Mouse (Mus musculus) G1E (cell line): Measurements from ENCODE around the gene Tnfrsf8. TPM values are rescaled to one million over a fixed set of nuclear protein-coding genes. Genes with fewer than 3 reads are reported as not detected.

ENCODE experiments used
- ATAC-seq: 2 replicates; pipeline ENCODE4 v1.8.0; 2016; ENCODE audit warnings: mild to moderate bottlenecking; ENCODE audit not compliant: insufficient number of reproducible peaks, poor library complexity, low FRiP score, severe bottlenecking; ENCODE audit errors: extremely low read depth
- DNase-seq: peaks from one replicate; pipeline ENCODE4 v3.0.0; 2012; ENCODE audit warnings: low spot score
- H3K27me3 ChIP-seq: 2 replicates; pipeline ENCODE4 v1.6.1; 2012; ENCODE audit warnings: mild to moderate bottlenecking, low read length, inconsistent platforms; ENCODE audit not compliant: insufficient read depth
- H3K36me3 ChIP-seq: replicated peaks from 2 replicates; pipeline ENCODE3; 2012; ENCODE audit warnings: mild to moderate bottlenecking, inconsistent platforms
- H3K4me1 ChIP-seq: 2 replicates; pipeline ENCODE4 v1.6.1; 2012; ENCODE audit warnings: low read depth, low read length, inconsistent platforms, mixed read lengths; ENCODE audit not compliant: insufficient read depth
- H3K4me3 ChIP-seq: 2 replicates; pipeline ENCODE4 v1.5.1; 2012; ENCODE audit warnings: low read depth, mild to moderate bottlenecking, inconsistent platforms, low read length, moderate library complexity, mixed read lengths
- H3K9me3 ChIP-seq: replicated peaks from 2 replicates; pipeline ENCODE4 v1.6.1; 2012; ENCODE audit warnings: inconsistent platforms
- CTCF ChIP-seq: IDR thresholded peaks from 2 replicates; pipeline ENCODE4 v1.5.1; 2012; ENCODE audit warnings: low read depth, low read length, inconsistent platforms, mixed read lengths
- GATA1 ChIP-seq: IDR thresholded peaks from 2 replicates; pipeline ENCODE4 v1.6.1; 2012; ENCODE audit warnings: borderline replicate concordance, low read length, inconsistent platforms, mixed read lengths
- GATA2 ChIP-seq: IDR thresholded peaks from 2 replicates; pipeline ENCODE4 v1.6.1; 2012; ENCODE audit warnings: low read depth, low read length, inconsistent platforms, borderline replicate concordance
- POLR2AphosphoS5 ChIP-seq: IDR thresholded peaks from 2 replicates; pipeline ENCODE4 v1.6.1; 2012; ENCODE audit warnings: low read depth, low read length, inconsistent platforms; ENCODE audit not compliant: insufficient replicate concordance
- TAL1 ChIP-seq: conservative IDR thresholded peaks from 2 replicates; pipeline ENCODE4 v1.6.1; 2012; ENCODE audit warnings: low read depth, low read length, inconsistent platforms, mixed read lengths
- polyA plus RNA-seq: library from polyadenylated mRNA; stranded (reverse); fragments of >175 nt; gene quantifications from 2 replicates; pipeline ENCODE4 v1.2.3, GENCODE M21; 2012
- total RNA-seq, 2 experiments: library from RNA; stranded (forward) in 1 of 2; stranded (reverse) in 1 of 2; fragments of 200-1000 nt in 1 of 2; fragments of >200 nt in 1 of 2; fragmentation: Nextera tagmentation in 1 of 2; gene quantifications; 2 replicates each; pipeline ENCODE4 v1.2.3; 2014 to 2017

The Tnfrsf8 gene
- total and polyA plus RNA-seq, 3 experiments = 0.16 TPM; not detected in 2

- no peak for TF ChIP-seq CTCF
- TF ChIP-seq POLR2AphosphoS5 = no peak
- no peak for TF ChIP-seq TAL1
- no peak for TF ChIP-seq GATA1
- TF ChIP-seq GATA2 = no peak
- no peaks in the 10 kb centered on the region for H3K36me3 ChIP-seq
- DNase-seq (no peak), ATAC-seq (no peak)
- H3K4me1 ChIP-seq = no peaks in the 10 kb centered on the region
- no peaks in the 10 kb centered on the region for H3K27me3 ChIP-seq
- peaks cover 35% of the 10 kb centered on the region for H3K9me3 ChIP-seq
- H3K4me3 ChIP-seq = no peak overlapping the region
These were observed 7.2 kb upstream of the Tnfrsf8 start for GRCm38 (mm10) chr4:145322211-145322610.

GRCm38 (mm10) chr4:145320624-145321023 lies 5.7 kb upstream of the Tnfrsf8 start:
- no peaks in the 10 kb centered on the region for H3K27me3 ChIP-seq
- TF ChIP-seq POLR2AphosphoS5 = no peak
- TF ChIP-seq CTCF = no peak
- no peak for TF ChIP-seq GATA2
- no peak for TF ChIP-seq TAL1
- TF ChIP-seq GATA1 = no peak
- H3K4me1 ChIP-seq = no peaks in the 10 kb centered on the region
- H3K36me3 ChIP-seq = no peaks in the 10 kb centered on the region
- peaks cover 44% of the 10 kb centered on the region for H3K9me3 ChIP-seq
- no peak for ATAC-seq
- H3K4me3 ChIP-seq = no peak overlapping the region
- DNase-seq = no peak

- TF ChIP-seq GATA2 (no peak), TAL1 (no peak), POLR2AphosphoS5 (no peak), CTCF (no peak), GATA1 (no peak)
- no peak overlapping the region for H3K4me3 ChIP-seq
- no peaks in the 10 kb centered on the region for H3K36me3 ChIP-seq
- H3K9me3 ChIP-seq = peaks cover 55% of the 10 kb centered on the region
- H3K27me3 ChIP-seq = no peaks in the 10 kb centered on the region
- ATAC-seq (no peak), DNase-seq (no peak)
- no peaks in the 10 kb centered on the region for H3K4me1 ChIP-seq
These were observed 4.6 kb upstream of the Tnfrsf8 start for GRCm38 (mm10) chr4:145319274-145320226.

GRCm38 (mm10) chr4:145316708-145317107 lies 1.7 kb upstream of the Tnfrsf8 start:
- Histone ChIP-seq H3K27me3 (no peaks in the 10 kb centered on the region), H3K4me3 (no peak overlapping the region), H3K36me3 (no peaks in the 10 kb centered on the region), H3K9me3 (peaks cover 57% of the 10 kb centered on the region), H3K4me1 (no peaks in the 10 kb centered on the region)
- TF ChIP-seq CTCF = no peak
- TF ChIP-seq GATA1 = no peak
- no peak for TF ChIP-seq TAL1
- no peak for TF ChIP-seq POLR2AphosphoS5
- TF ChIP-seq GATA2 = no peak
- no peak for ATAC-seq
- DNase-seq = no peak

GRCm38 (mm10) chr4:145313966-145314365 lies 998 bp downstream of the Tnfrsf8 start:
- DNase-seq (no peak), ATAC-seq (no peak)
- TF ChIP-seq CTCF (no peak), TAL1 (no peak), GATA1 (no peak), GATA2 (no peak), POLR2AphosphoS5 (no peak)
- Histone ChIP-seq H3K9me3 (peaks cover 49% of the 10 kb centered on the region), H3K4me3 (no peak overlapping the region), H3K4me1 (no peaks in the 10 kb centered on the region), H3K27me3 (no peaks in the 10 kb centered on the region), H3K36me3 (no peaks in the 10 kb centered on the region)

GRCm38 (mm10) chr4:145313256-145313655 lies 1.7 kb downstream of the Tnfrsf8 start:
- H3K36me3 ChIP-seq = no peaks in the 10 kb centered on the region
- TF ChIP-seq GATA2 (no peak), POLR2AphosphoS5 (no peak), CTCF (no peak), TAL1 (no peak), GATA1 (no peak)
- H3K27me3 ChIP-seq = no peaks in the 10 kb centered on the region
- DNase-seq (no peak), ATAC-seq (no peak)
- H3K4me1 ChIP-seq = no peaks in the 10 kb centered on the region
- H3K4me3 ChIP-seq = no peak overlapping the region
- H3K9me3 ChIP-seq = peaks cover 50% of the 10 kb centered on the region
